Mouse (Mus musculus) cerebral cortex, adult 2 months (tissue): ENCODE data around the gene Tmem183a.

Experiments used
- WGBS: fragments of 180-500 bp; shearing (Covaris S2); methylation state at CpG from one replicate; pipeline ENCODE4 v1.1.7; 2018; 5-methylcytosine and 5-hydroxymethylcytosine counted together

Gene Tmem183a

DNA sequence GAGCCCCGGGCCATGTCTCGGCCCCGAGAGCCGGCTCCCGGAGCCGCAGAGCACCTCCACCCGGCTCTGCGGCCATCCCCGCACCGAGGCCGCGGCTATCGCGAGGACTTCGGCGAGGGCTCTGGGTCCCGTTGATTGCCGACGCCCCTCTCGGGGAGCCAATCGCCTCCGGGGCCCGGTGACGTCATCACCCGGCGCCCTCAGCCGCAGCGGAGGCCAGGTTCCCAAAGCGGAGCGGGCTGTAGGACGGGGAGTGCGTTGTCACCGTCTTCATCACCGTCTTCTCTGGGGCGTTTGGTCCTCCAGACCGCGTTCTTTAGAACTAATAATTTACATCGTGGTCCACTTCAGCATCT lies at the start of gene Tmem183a:
TSS of gene Tmem183a (minus strand) at position 123 of the 356 bp plus-strand sequence.
- under 1% methylated on average over 38 of the region's 38 CpGs for WGBS

DNA sequence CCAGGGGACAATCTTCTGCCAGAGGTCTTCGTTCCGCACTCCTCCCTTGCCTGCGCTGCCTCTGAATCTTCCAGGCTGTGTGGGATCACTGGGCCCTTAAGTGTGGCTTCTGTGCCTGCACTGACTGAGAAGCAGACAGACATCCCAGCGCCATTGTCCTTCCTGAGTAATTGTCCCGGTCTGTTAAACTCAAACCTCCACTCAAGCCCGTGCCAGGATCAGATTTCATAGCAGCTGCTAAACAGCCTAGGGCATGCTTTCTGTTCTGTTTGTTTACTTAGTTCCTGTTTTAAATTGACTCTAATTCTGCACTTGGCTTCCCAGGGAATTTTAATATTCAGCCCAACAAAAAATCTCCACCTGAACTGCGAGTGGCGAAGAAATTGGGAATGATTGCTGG lies 46.3 kb upstream of the Tmem183a start:
- 92% methylated on average over 8 of the region's 8 CpGs for whole genome bisulfite sequencing

- 33% methylated on average over 8 of the region's 8 CpGs for WGBS
These were observed 44.6 kb upstream of the Tmem183a start for GRCm38 (mm10) chr1:134406414-134406771.

DNA sequence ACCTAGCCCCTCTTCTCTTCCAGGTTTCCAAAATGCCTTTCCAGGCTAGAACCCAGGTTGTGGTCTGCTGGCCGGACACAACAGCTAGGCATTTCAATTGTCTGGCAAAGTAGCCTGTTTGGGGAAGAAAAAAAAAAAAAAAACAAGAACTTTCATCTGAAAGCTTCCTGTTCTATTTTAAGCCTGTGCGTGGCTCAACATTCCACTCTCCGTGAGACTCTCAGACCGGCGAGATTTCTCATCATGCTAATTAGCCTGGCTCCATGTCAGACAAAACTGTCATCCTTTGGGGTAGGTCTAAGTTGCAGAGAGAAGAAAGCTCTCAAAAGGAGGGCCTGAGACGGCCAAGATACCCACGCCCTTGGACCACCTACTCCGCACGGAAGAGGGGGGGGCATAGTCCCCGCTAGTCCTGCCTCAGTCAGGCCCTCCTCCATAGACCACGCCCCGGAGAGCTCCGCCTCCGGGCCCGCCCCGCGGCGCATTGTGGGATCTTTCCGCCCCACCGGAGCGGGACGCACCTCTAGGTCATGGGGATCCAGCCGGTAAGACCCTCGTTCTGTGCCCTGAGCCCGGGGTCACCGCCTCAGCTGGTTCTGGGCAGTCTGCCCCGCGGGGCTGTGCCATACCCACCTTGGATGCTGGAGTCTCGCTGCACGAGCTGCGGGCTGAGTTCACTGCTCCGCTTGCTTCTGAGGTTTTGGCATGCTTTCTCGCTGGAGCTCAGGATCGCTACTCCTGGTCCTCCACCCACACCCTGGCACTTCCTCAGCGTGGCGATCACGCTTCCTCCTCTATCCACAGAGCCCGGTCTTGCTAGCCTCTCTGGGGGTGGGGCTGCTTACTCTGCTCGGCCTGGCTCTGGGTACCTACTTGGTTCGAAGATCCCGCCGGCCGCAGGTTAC lies 44.0 kb upstream of the Tmem183a start, which contains the start of gene Cyb5r1:
TSS of gene Cyb5r1 (plus strand) at position 51 of the 905 bp plus-strand sequence.
- WGBS: under 1% methylated on average over 43 of the region's 43 CpGs

DNA sequence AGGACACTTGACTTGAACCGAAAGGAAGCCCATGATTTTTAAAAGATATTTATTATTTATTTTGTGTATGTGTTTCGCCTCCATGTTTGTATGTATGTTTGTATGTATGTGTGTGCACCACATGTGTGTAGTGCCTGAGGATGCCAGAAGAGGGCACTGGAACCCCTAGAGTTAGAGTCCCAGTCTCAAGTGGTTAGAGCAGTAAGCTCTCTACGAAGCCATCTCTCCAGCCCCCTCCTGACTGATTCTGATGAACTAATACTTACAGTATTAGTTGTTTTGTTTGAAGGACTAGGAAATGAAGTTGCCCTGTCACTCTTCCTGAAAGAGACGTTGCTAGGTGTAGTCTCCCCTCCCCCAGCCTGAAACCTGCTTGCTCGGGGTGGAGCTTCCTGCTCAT lies 38.0 kb upstream of the Tmem183a start:
- WGBS: 61% methylated on average over 5 of the region's 5 CpGs

- WGBS: 89% methylated on average over 12 of the region's 12 CpGs
These were observed 36.4 kb upstream of the Tmem183a start for GRCm38 (mm10) chr1:134398210-134398609.

DNA sequence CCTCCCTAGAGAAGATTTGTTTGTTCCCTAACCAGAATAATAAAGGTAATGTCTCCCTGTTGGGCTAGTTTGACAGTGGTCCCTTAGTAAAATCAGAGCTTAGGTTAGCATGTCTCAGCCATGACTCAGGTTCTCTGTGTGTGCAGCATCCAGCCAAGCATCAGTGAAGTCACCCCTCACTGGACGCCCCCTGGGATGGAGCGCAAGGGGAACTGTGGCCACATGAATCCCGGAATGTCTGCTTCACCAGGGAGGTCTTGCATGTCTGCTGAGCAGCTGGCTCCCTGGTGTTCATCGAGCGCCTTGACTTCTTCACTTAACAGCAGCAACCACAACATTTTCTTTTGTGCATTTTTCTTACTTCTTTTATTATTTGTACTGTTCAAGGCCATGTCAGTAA lies 32.0 kb upstream of the Tmem183a start:
- WGBS: 75% methylated on average over 5 of the region's 5 CpGs

DNA sequence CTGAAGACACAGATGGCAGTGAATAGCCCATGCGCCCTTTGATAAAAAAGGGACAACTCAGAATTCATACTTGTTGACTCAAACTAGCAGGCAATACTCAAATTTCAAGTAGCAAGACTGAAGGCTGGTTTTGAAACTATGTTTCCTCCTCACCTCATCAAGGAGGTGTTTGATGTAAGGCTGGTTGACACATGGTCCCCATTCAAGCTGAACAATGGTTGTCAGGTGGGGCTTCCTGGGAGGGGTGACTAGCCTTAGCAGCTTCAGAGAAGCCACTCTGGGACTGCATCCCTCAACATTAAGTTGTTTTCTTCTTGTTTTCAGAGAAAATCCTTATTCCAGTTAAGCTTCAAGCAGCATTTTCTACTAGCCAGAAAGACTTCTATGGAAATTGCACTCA lies 23.9 kb upstream of the Tmem183a start, which contains the start of gene 4933406M09Rik:
TSS of gene 4933406M09Rik (plus strand) at position 275 of the 400 bp plus-strand sequence.
- WGBS: 97% methylated on average over 1 of the region's 1 CpGs

- 82% methylated on average over 4 of the region's 4 CpGs for WGBS
These were observed 22.8 kb upstream of the Tmem183a start for GRCm38 (mm10) chr1:134384581-134384980.

- 10% methylated on average over 19 of the region's 19 CpGs for WGBS
These were observed 20.2 kb upstream of the Tmem183a start for GRCm38 (mm10) chr1:134381795-134382625.

GRCm38 (mm10) chr1:134381051-134381450 lies 19.3 kb upstream of the Tmem183a start:
- WGBS: 92% methylated on average over 2 of the region's 2 CpGs

DNA sequence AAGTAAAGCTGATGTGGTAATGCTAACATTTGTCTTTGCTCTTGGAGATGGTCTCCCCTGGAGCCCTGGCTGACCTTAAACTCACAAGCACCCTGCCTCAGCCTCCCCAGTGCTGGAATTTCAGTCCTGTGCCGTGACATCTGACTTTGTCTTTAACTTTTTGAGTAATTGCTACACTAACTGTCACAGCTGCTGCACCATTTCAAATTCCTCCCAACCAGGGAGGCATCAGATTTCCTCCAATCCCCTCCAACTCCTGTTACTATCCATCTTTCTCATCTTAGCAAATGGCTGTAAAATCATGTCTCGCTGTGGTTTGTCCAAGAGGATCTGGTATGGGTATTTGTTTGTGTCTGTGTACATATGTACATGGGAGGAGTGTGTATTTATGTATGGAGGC lies 12.3 kb upstream of the Tmem183a start:
- 80% methylated on average over 2 of the region's 2 CpGs for WGBS

- WGBS: 57% methylated on average over 9 of the region's 9 CpGs
These were observed 7.1 kb upstream of the Tmem183a start for GRCm38 (mm10) chr1:134368777-134369337.

- 78% methylated on average over 5 of the region's 5 CpGs for WGBS
These were observed 3.7 kb upstream of the Tmem183a start for GRCm38 (mm10) chr1:134365491-134365890.

- WGBS: 75% methylated on average over 4 of the region's 4 CpGs
These were observed 1.4 kb upstream of the Tmem183a start for GRCm38 (mm10) chr1:134363194-134363593.

DNA sequence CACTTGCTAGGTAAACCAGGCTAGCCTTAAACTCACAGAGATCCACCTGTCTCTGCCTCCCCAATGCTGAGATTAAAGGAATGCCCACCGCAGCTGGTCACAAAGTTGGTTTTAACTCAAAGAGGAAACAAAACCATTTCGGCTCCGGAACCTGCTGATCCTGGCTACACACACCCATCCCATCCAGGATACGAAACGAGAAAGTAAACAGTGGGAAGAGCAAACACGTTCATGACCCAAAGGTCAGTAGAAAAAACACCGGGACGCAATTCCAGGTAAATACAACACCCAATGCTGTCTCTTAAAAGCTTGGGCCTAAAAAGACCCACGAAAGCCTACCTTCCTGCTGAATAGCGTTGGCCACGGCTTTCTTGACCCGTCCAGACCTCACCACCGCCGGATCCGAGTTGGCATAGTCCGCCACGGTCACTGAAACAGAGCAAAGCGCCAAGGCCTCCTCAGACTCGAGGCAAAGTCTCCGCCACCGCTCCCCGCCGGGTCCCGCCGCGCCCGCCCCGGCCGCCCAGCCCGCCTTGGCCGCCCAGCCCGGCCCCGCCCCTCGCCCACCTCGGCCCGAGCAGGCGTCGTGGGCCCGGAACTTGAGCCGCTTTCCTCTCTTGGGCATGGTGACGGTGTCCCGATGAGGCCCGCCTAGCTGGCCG lies 453 bp downstream of the Tmem183a start:
- 2% methylated on average over 44 of the region's 44 CpGs for WGBS

DNA sequence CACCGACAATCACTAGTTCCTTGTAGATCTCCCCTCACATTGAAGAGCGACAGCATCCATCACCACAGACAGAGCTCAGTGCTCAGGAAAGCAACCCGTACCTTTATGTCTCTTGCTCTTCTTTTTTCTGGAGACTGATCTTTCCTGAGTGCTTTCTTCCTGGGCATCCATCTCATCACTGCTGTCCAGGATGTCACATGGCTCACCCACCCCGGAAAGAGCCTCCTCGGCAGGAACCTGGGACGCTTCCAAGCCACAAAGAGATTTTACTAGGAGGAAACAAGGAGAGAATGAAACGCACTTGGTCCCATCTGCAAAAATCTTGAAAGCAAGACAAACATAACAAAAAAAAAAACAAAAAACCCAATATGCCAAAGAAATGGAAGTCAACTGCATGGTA lies 1.1 kb downstream of the Tmem183a start:
- WGBS: 64% methylated on average over 7 of the region's 7 CpGs

GRCm38 (mm10) chr1:134357461-134357860 lies 4.3 kb downstream of the Tmem183a start:
- 88% methylated on average over 4 of the region's 4 CpGs for WGBS

DNA sequence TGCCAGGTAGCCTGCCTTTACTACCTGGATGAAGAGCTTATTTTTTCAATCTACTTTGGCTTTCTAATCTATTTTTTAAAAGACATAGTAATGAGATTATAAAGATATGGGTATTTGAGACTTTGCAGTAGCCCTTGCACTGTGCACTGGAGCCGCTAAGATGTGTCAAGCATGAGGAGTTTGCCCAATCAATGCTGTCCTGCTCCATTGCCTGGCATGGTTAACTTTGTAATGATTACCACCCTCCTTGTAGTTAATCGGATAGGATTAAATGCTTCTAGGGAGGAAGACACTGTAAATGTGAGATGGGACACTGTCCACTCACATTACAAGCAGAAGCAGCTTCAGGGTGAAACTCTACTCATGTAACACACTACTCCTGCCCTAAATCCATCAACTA lies 8.5 kb downstream of the Tmem183a start:
- WGBS: 98% methylated on average over 2 of the region's 2 CpGs

GRCm38 (mm10) chr1:134347791-134348190 lies 14.0 kb downstream of the Tmem183a start:
- WGBS: 84% methylated on average over 9 of the region's 9 CpGs

- WGBS: 42% methylated on average over 4 of the region's 4 CpGs
These were observed 16.7 kb downstream of the Tmem183a start for GRCm38 (mm10) chr1:134345075-134345474.
